Mouse (Mus musculus) liver, postnatal 0 days (tissue): Measurements from ENCODE around the gene Cdc42bpa.

ENCODE experiments used
- CTCF ChIP-seq: sonication (generic); IDR thresholded peaks from 2 replicates; pipeline ENCODE4 v1.5.1; 2016; ENCODE audit warnings: antibody characterized with exemption, low read depth
- EP300 ChIP-seq: IDR thresholded peaks from 2 replicates; pipeline ENCODE4 v1.6.1; 2016; ENCODE audit warnings: antibody characterized with exemption, low read depth, mild to moderate bottlenecking

DNA sequence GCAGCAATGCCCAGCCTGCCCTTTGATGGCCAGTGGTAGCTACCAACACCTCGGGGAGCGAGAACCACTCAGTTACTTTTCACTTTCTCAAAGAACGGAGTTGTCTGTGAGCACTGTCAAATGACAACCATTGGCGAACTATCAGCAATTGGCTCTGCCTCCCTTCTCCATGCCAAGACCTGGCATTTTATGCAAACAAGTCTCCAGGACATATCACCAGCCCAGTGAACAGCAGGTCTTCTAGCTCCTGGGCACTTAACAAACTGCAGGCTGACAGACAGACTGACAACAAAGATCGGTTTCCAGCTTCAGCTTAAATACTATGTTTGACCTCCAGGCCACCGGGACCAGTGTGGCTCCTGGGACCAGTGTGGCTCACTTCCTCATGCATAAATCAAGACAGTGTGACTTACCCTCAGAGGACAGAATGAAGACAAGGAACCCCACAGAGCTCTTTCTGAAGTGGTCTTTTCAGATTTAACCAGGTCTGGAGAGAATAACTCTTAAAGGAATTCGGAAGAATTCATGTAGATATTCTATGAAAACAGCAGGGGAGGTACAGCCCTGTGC, 231.5 kb downstream of the Cdc42bpa start:
- no peak for TF ChIP-seq CTCF
- no peak for TF ChIP-seq EP300
